Mouse (Mus musculus) layer of hippocampus, adult 9-11 months (tissue): ENCODE measurements at regions not wholly inside any gene's neighbourhood (a gene's known extent, or its start where the extent isn't known, plus 50 kb on each side); places are given as distances from the start of the nearest gene placed in this dataset.
A peak's percentile ranks its signal among the peaks of the same experiment; 100 is the strongest.
"Not testable (repeated sequence)": the region's sequence is repeated elsewhere in the genome, so short reads cannot be mapped to it uniquely, and the experiment has no call there.

Source experiments
- DNase-seq: peaks from one replicate; pipeline ENCODE4 v3.0.0; 2022

DNA sequence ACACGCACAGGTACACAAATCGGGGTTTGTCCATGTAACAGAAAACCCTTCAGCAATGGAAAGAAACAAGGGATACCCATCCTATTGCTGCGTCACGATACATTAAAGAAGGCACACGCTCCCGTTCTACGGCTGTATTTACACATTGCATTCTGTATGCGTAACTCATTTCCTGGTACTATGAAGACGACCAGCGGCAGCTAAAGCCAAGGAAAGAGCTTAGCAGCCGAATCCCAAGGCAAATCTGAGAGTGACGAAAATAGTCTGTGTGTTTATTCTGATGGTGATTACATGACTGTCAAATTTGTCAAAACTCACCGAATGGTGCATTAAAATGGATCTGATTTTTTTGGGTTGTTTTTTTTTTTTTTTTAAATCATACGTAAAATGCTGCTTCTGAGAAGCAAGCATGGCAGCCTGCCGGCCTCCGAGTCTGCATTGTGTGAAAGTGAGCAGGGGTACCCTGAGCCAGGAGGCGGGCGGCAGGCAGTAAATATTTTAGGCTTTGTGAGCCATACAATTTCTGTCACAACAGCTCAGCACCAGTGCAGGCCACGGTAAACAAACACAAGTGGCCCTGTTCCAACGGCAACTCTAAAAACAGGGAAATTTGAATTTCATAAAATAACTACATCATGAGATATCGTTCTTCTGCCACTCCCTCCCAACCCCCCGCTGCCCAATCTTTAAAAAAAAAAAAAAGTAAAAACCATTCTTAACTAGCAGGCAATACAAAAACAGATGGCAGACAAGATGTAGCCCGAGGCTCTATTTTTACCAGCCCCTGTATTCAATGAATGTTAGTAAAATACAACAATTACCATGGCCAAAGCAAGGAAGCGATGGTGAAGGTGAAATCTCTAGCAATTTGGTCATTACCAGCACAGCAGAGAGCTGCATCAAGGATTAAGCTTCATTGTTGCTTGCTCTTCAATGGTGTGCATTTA lies 164.2 kb upstream of the Kit start:
- peak; percentile 11 for DNase-seq

DNA sequence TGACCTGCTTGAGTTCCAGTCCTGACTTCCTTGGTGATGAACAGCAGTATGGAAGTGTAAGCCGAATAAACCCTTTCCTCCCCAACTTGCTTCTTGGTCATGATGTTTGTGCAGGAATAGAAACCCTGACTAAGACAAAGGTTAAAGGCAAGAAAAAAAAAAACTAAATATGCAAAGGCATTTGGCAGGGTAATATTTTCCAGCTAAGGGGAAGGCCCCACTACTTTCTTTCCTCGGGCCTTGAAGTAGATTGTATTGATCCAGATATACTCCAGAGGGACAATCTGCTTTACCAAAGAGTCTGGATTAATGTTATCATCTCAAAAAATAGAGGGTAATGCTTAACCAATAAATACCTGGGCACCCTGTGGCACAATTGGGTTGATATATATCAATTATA lies 155.4 kb upstream of the Kit start:
- DNase-seq: not testable (repeated sequence)

DNA sequence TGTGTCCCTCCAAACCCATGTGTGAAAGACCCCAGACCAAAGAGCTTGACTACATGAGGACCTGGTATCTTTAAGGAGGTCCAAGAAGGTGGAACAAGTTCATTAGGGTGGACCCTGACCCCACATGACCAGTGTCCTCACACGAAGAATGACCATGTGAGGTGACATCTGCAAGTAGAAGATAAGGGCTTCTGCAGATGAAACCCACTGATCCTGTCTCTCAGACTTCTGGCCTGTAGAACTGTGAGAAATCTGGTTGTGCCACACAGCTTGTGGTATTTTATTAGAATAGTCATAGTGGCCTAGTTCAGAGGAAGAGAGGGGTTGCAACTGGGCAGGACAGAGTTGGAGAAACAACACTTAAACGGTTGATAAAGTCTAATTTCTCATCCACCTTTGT lies 141.8 kb upstream of the Kit start:
- DNase-seq: no peak

DNA sequence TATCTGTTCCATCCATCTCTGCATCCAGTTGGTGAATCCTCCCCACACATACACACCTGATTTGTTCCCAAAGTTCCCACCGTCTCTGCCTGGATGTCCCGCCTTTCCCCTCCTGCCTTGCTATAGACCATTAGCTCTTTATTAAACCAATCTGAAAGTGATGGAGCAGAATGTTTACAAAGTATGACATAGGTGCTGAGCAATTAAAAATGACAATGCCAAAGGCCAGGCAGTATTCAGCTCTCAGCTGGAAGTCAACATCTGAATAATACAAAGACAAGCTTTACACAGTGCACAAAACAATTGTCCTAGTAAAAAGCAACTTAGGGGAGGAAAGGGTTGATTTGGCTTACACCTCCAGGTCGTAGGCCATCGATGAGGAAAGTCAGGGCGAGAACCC lies 136.8 kb upstream of the Kit start:
- no peak for DNase-seq

DNA sequence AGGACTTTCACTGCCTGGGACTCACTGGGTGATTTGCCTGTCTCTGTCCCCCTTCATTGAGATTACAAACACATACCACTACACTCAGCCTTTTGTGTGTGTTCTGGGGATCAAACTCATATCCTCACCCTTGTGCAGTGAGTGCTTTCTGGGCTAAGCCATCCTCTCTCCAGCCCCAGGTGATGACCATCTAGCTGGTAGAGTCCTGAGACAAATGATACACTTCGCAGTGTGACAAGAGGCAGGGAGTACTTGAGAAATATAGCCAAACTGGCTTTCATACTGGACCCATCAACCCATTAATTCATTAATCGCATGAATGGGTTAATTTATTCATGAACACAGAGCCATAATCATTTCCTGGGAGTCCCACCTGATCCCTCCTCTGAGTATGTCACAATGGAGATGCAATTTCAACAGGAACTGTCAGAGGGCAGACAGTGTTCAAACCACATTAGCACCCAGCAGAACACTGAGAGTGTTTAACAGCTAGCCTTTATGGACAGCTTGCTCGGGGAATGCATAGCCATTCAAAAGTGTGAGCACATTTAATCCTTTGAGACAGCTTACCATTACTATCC lies 130.6 kb upstream of the Kit start:
- no peak for DNase-seq

DNA sequence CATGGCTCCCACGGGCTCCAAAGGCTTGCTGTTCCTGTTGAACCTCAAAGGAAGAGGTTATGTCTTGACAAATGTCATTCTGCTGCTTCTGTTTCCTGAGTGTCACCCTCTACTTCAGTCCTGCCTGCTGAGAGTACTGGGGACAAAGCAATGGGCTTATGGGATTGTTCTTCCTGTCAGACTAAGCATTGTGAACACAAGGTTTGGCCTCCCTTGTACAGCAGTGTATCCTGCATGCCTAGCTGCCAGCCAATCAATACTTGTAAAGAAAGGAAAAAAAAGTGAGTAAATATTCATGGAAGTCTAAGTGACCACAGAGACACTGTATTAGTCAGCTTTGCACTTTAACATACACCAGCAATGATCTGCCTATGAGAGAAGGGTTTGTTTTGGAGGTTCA lies 128.3 kb upstream of the Kit start:
- DNase-seq: no peak

DNA sequence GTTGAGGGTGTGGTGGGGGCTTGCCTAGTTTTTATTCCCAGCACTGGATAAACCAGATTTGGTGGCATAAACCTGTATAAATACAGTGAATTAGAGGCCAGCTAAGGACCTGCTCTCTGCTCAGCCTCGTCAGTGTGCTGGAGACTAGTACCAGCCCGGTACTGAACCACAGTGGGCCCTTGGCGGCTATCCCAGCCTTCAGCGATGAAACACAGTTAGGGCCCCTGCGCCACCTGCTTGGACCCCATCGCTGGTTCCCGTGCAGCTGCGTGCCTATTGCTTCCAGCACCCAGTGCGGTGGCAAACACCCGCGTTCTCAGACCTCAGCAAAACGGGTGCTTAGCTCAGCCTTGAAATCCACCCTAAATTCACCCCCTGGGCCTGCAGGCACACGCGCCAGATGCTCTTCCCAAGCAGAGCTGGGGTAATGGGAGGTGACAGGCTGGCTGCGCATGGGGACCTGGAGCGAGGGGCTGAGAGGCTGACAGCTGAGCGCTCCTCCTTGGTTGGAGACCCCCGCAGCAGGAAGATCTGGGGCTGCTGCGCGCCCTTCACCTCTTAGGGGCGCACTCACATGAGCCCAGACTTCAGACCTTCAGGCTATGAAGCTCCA lies 124.7 kb upstream of the Kit start:
- no peak for DNase-seq

DNA sequence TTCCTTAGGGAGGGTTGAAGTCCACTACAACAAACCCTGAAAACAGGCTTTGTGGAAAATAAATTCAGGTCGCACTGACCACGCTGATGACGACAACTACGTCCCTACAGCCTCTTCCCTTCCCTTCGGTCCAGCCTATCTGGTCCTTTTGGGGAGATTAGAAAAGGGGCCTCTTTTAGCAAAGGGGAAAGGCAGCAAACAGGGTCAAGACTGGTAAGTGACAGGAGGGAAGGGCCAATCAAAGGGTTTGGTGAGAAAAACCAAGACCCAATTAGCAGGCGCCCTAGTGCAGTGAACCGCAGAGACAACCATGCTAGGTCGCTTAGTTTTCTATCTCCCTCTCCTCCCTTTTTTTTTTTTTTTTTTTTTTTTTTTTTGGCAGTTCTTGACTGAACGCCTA lies 124.2 kb upstream of the Kit start:
- no peak for DNase-seq

DNA sequence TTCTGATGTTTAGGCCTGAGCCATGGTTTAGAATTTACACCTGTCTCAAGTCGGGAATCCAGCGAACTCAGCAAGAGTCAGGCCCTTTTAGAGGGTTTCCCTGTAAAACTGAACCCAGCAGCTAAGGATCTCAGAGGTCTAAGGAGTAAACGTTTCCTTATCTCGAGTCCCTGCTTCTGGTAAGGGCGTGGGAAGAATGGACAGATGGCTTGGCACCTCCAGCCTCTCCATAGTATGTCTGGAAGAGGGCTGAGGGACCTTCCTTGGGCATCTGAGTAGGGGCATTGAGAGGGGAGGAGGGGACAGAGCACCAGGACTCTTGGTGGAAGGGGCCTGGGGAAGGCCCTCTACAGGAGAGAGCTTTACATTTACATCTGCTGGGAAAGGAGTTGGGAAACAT lies 123.6 kb upstream of the Kit start:
- no peak for DNase-seq

DNA sequence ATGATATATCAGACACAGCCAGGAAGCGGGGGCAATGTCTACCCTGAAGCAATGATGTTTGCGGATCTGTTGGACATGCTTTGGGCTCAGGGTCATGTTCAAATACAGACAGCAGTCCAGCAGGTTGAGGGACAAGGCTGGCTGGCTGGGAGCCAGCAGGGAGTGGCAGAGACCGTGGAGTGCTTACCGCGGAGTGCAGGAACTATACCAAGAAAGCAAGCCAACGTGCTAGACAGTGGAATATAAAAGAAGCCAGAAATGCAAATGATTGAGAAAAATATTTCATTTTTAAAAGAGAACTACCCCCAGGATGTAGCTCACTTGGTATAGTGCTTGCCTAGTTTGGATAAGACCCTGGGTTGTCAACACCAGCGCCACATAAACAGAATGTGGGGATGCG lies 123.0 kb upstream of the Kit start:
- no peak for DNase-seq

DNA sequence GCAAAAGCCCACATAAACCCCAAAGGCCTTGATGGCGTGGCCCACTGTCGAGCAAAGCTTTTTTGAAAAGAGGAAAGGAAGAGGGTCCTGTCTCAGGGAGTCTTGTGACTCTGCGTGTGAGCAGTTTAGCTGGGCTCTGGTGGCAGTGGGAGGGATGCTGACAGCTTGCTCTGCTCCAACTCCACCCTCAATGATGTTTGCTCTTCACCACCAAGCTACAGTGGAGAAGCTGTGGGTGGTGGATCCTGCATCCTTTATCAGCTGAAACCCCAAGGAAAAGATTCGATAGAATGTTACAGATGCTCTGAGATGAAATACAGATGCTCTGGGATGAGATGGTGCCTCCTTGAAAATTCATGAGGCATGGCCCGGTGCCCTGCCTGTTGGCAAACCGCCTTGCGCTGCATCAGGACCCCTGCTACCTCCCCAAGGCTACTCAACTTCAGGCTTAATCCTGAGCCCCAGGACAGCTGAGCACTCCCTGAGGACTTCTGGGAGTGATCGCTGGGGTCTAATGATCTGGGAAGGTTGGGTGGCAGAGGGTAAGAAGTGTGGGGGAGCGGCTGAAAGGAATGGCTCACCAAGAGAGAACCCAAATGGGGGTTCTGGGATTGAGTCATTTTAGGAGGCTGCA lies 120.8 kb upstream of the Kit start:
- DNase-seq: peak; percentile 45

DNA sequence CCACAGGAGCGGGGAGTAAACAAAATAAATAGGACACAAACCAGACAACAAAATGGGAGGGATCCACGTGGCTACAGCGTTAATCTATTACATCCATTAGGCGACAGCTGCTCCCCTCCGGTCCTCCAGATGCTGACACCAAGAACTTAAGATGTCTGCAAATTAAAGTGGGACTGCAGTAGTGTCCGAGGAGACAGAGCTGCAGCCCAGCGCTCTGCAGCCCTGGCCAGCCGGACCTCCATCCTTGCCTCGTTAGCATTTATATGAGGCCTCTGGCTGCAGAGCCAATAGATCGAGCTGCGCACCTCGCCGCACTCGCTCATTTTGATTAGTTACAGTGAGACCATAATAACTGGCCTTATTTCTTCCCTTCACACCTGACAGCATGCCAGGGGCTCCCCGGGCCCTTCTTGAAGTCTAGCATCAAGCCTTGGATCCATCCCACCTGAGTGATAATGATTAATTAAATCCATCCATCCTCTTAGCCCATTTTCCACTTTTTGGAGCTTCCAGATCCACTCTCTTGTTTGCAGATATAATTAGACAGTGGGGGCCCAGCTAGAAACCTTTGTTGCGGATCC lies 119.7 kb upstream of the Kit start:
- no peak for DNase-seq

DNA sequence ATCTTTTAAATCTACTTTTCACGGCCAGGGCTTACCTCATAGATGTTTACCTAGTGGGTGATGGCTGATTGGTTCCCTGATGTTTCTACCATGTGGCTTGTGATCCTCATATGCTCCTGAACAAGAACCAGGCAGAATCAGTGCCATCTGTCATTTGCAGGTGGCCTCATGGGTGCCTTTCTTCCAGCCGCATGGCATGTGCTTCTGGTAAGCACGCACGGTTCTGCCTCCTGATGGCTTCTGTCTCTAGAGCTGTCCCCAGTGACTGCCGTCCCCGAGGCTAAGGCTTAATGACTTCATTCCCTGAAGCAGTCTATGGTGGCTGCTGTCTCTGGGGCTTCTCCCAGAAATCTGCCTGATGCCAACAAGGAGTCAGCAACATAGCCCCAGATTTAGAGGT lies 117.3 kb upstream of the Kit start:
- DNase-seq: peak; percentile 21

DNA sequence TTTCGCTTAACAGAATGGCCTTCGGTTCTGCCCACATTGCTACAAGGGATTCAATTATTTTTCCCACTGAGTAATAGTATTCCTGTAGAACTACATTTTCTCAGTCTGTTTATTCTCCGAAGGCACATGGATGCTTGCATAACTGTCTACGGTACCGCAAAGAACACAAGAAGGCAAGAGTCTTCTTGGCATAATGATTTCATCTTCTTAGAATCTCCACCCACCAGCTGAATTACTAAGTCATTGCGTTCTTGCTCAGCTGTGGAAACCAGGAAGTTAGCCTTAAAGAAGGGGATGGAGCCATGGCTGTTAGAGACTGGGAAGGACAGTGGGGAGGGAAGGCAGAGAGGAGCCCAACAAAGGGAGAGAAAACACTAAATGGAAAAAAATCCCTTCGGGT lies 116.4 kb upstream of the Kit start:
- peak; percentile 33 for DNase-seq

DNA sequence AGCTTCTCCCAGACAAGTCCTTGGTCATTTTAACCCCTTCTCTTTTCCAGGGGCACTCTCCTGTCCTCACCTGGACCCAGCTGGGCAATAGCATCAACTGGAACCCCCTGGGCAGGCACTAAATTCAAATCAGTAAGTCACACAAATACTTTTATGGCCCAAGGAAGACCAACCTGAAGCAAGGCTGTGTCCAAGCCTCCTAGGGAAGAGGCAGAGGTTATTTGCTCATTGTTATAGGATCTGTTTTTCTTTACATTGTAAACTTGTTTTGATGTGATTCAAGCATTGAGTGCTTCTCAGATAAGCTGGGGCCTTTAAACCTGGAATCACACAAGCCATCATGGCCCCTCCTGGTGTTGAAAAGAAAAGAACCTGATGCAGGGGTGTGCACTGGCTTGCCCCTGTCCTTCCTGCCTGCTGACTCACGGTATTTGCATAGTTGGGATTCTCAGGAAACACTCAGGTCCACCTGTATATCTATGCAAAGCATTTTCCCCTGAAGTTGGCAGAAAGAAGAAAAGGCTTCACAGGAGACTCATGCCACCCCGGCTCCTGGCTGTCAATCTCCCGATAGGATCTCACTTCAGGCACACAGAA lies 114.9 kb upstream of the Kit start:
- DNase-seq: no peak

DNA sequence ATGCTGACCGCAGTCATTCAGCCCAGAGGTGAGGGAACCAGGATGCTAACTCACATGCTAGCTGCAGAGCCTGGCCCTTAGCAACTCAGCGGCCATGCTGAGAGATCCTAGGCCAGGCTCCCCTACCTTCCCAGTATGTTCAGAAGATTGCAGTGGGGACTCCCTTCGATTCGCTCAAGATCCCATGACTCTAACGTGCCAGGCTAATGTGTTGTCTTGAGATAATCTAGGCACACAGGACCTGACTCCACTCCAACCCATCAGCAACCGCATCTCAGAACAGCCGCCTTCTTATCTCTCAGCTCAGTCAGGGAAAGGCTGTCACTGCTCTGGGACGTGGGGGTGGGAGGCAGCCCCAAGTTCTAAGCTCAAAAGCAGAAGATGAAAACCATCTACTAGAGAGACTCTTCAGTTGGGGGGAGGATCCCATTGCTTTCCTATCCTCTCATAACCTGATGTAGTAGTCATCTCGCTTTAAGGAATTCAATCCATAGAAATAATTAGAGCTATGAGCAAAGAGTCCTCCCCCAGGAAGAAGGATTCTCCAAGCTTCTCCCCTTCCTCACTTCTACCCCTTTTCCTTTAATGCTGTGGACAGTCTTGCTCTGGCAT lies 114.2 kb upstream of the Kit start:
- DNase-seq: no peak

DNA sequence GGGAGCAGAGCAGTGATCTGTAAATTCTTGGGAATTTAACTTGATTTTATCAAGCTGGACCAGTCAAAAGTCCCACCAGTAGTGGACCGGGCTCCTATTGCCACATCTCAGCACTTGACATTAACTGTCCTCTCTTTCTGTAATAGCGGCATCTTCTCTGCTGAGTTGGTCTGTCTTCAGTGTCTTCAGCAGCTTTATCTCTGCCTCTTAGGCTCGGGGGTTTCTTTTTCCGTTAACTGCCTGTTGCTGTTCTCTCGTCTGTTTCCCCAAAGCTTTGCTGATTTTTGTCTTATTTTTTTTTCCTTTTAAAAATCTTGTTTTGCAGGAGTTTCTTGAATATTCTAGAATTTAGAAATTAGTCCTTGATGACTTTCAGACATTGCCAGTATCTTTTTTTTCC lies 113.3 kb upstream of the Kit start:
- no peak for DNase-seq

DNA sequence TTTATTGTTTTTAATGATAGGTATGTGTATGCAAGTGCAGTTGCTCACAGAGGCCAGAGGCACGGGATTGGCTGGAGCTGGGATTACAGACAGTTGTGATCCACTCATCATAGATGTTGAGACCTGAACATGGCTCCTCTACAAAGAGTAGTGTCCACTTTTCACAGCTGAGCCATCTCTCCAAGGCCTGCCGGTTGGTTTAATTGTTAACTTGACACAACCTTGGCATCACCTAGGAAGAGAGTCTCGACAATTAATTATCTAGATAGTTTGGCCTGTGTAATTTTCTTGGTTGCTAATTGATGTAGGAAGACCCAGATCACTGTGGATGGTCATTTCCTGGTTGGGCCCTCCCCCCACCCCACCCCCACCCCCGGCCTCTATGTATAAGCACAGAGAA lies 111.1 kb upstream of the Kit start:
- no peak for DNase-seq

DNA sequence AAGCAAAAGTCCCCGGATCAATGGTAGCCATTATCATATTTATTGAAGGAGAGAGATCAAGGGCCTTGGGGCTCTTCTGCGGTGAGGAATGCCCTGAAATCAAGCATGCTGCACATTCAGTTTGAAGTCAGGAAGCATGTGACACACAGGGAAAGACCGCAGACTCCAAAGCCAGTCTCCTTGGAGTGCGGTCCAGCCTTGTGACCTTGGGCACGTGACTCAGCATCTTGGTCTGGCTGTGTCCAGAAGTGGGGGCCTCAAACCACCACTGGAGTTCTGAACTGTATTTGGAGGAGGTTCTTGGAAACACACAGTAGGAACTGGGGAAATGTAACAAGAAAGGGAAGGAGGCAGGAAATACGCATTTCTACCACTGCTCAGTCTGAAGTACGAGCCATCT lies 109.0 kb upstream of the Kit start:
- DNase-seq: no peak

DNA sequence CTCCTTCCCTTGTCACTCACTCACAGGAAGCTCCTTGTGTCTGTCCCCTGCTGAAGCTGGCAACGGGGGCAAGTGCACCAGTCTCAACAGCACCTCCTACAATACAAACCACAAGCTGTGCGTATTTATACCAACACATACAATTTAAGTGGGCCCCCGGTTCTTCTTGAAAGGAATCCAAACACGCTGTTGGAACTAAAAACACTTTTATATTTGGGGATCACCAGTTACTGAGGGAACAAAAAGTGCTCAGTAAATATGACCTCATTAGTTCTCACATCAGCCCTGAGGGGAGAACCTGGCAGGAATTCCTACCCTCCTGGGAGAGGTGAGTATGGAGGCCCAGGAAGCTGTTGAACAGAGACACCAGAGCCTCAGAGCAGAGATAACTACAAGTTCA lies 107.8 kb upstream of the Kit start:
- DNase-seq: no peak

DNA sequence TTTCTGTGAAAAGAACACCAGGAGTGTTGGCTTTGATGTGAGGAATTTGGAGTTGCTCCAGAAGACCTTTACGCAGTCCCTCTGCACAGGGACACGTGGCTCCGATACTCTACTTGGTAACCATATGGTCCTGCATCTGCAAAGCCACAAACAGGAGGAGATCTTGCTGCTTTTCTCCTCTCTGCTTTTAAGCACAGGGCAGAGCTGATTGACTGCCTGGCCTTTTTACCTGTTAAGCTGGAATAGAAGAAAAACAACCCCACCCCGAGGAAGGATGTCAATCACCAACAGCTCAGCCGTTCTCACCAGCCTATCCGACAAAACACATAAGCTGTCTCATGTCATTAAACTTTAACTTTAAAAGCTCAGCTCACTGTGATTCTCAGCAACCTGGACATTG lies 106.8 kb upstream of the Kit start:
- DNase-seq: no peak

DNA sequence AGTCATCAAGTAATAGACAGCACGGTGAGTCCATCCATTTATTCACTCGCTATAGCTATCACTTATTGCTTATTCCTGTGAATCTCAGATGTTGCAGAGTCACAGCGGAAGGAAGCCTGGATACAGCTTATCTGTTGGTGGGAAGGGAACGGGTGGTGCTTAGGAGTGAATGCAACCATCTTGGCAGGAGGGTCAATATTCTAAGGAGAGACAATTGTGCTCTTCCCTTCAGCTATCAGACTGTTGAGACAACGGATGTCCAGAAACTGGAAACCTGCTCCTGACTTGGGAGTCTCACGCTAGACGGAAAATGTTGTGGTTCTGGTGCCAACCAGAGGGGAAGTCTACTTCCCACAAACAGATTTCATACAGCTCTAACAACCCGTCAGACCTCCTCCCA lies 103.7 kb upstream of the Kit start:
- no peak for DNase-seq

DNA sequence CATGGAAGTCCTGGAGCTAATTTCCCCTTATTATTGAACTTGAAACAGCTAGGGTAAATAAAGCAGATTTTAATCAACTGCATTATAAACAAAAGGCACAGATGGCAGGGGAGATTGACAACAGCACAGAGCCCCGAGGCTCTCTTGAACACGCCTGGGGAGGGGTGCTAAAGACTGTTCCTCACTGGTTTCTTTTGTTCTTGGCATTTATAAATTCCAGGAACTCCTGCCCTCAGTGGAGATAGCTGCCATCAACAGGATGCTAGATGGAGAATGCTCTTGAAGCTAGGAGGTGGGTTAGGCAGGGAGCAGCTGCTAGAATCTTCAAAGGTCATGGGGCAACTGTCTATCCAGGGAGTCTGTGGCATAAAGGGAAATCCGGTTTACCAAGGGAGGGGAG lies 102.2 kb upstream of the Kit start:
- DNase-seq: no peak
